Mouse (Mus musculus) lung, adult 2 months (tissue): ENCODE results near the gene Lyg2. TPM values are rescaled to one million over a fixed set of nuclear protein-coding genes. Genes with fewer than 3 reads are reported as not detected.

Experiments used
- DNase-seq: peaks from one replicate; pipeline ENCODE4 v3.0.0; 2022
- H3K4me1 ChIP-seq: fragments of 200-500 bp; 2 replicates; pipeline ENCODE4 v1.6.1; 2011; ENCODE audit warnings: low read length; ENCODE audit not compliant: control insufficient read depth, insufficient read depth
- H3K4me3 ChIP-seq: fragments of 200-500 bp; replicated peaks from 2 replicates; pipeline ENCODE3; 2011; ENCODE audit warnings: low read depth, mild to moderate bottlenecking, control low read depth, low read length; ENCODE audit errors: extremely low read depth
- CTCF ChIP-seq: fragments of 200-500 bp; IDR thresholded peaks from 2 replicates; pipeline ENCODE4 v1.5.1; 2011; ENCODE audit warnings: mild to moderate bottlenecking, low read length, control low read depth; ENCODE audit not compliant: insufficient read depth
- POLR2A ChIP-seq: fragments of 200-500 bp; IDR thresholded peaks from 2 replicates; pipeline ENCODE4 v1.6.1; 2011; ENCODE audit warnings: low read depth, mild to moderate bottlenecking, control low read depth, low read length, borderline replicate concordance; ENCODE audit errors: extremely low read depth
- WGBS: fragments of 180-500 bp; shearing (Covaris S2); methylation state at CpG from one replicate; pipeline ENCODE4 v1.1.7; 2018; 5-methylcytosine and 5-hydroxymethylcytosine counted together
- polyA plus RNA-seq: library from polyadenylated mRNA; depleted of rRNA; stranded (reverse); fragments of >200 nt; gene quantifications from 2 replicates; pipeline ENCODE4 v1.2.3, GENCODE M21; 2012

Lyg2 gene
- polyA plus RNA-seq, 1 experiment = not detected

- WGBS = 72% methylated on average over 8 of the region's 8 CpGs
- H3K4me1 ChIP-seq = no peaks in the 10 kb centered on the region
- TF ChIP-seq POLR2A = no peak
- no peak for TF ChIP-seq CTCF
- no peak for DNase-seq
- no peak overlapping the region for H3K4me3 ChIP-seq
Measured at GRCm38 (mm10) chr1:37925971-37926370, 9.7 kb upstream of the Lyg2 start.

- TF ChIP-seq CTCF (no peak), POLR2A (no peak)
- 47% methylated on average over 8 of the region's 8 CpGs for WGBS
- no peak overlapping the region for H3K4me3 ChIP-seq
- no peak for DNase-seq
- H3K4me1 ChIP-seq = no peaks in the 10 kb centered on the region
Measured at GRCm38 (mm10) chr1:37922536-37922935, 6.2 kb upstream of the Lyg2 start.

- DNase-seq = no peak
- no peak overlapping the region for H3K4me3 ChIP-seq
- 58% methylated on average over 6 of the region's 6 CpGs for WGBS
- no peak for TF ChIP-seq CTCF
- TF ChIP-seq POLR2A = no peak
- no peaks in the 10 kb centered on the region for H3K4me1 ChIP-seq
Measured at GRCm38 (mm10) chr1:37918096-37918495, 1.8 kb upstream of the Lyg2 start.

GRCm38 (mm10) chr1:37917666-37918065, 1.4 kb upstream of the Lyg2 start:
- WGBS = 68% methylated on average over 13 of the region's 13 CpGs
- no peak for TF ChIP-seq CTCF
- no peak for TF ChIP-seq POLR2A
- no peaks in the 10 kb centered on the region for H3K4me1 ChIP-seq
- H3K4me3 ChIP-seq = no peak overlapping the region
- no peak for DNase-seq

GRCm38 (mm10) chr1:37912751-37913150, 3.5 kb downstream of the Lyg2 start:
- Histone ChIP-seq H3K4me3 (no peak overlapping the region), H3K4me1 (no peaks in the 10 kb centered on the region)
- no peak for TF ChIP-seq POLR2A
- TF ChIP-seq CTCF = no peak
- DNase-seq = no peak
- WGBS = 93% methylated on average over 2 of the region's 2 CpGs

- DNase-seq = no peak
- TF ChIP-seq POLR2A (no peak), CTCF (no peak)
- H3K4me1 ChIP-seq = no peaks in the 10 kb centered on the region
- 30% methylated on average over 6 of the region's 6 CpGs for WGBS
- H3K4me3 ChIP-seq = no peak overlapping the region
Measured at GRCm38 (mm10) chr1:37903178-37903577, 13.1 kb downstream of the Lyg2 start.

GRCm38 (mm10) chr1:37900288-37900687, 16.0 kb downstream of the Lyg2 start:
- no peak for DNase-seq
- no peak overlapping the region for H3K4me3 ChIP-seq
- TF ChIP-seq POLR2A (no peak), CTCF (no peak)
- H3K4me1 ChIP-seq = no peaks in the 10 kb centered on the region
- 69% methylated on average over 6 of the region's 6 CpGs for WGBS

GRCm38 (mm10) chr1:37899816-37900215, 16.5 kb downstream of the Lyg2 start:
- TF ChIP-seq CTCF (no peak), POLR2A (no peak)
- DNase-seq = no peak
- Histone ChIP-seq H3K4me1 (no peaks in the 10 kb centered on the region), H3K4me3 (no peak overlapping the region)
- 79% methylated on average over 4 of the region's 4 CpGs for WGBS

GRCm38 (mm10) chr1:37894606-37895005, 21.7 kb downstream of the Lyg2 start:
- DNase-seq = no peak
- TF ChIP-seq CTCF (no peak), POLR2A (no peak)
- Histone ChIP-seq H3K4me1 (peaks cover 4% of the 10 kb centered on the region), H3K4me3 (no peak overlapping the region)

- H3K4me3 ChIP-seq = no peak overlapping the region
- TF ChIP-seq CTCF = no peak
- TF ChIP-seq POLR2A = no peak
- WGBS = 43% methylated on average over 3 of the region's 3 CpGs
- no peak for DNase-seq
- H3K4me1 ChIP-seq = peaks cover 9% of the 10 kb centered on the region
Measured at GRCm38 (mm10) chr1:37891400-37891799, 24.9 kb downstream of the Lyg2 start.
